Mouse (Mus musculus): ENCODE measurements at regions not wholly inside any gene's neighbourhood (a gene's known extent, or its start where the extent isn't known, plus 50 kb on each side); places are given as distances from the start of the nearest gene placed in this dataset.

DNA sequence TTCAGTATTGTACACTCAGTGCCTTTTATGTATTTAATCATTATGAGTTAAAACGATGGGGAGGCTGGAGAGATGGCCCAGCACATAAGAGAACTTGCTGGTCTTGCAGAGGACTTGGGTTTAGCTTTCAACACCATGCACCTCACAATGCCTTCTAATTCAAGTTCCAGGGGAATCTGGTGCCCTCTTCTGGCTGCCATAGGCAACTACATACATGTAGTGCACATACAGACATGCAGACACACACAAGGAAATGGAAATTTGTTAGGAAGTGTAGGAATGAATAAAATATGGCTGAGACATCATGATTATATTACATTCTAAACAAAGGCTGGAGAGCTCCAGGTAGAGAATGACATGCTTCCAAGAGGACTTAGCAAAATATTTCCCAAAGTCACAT lies 251.4 kb downstream of the Hivep2 start:
- DNase-seq (ENCODE audit: low read depth): no peak

DNA sequence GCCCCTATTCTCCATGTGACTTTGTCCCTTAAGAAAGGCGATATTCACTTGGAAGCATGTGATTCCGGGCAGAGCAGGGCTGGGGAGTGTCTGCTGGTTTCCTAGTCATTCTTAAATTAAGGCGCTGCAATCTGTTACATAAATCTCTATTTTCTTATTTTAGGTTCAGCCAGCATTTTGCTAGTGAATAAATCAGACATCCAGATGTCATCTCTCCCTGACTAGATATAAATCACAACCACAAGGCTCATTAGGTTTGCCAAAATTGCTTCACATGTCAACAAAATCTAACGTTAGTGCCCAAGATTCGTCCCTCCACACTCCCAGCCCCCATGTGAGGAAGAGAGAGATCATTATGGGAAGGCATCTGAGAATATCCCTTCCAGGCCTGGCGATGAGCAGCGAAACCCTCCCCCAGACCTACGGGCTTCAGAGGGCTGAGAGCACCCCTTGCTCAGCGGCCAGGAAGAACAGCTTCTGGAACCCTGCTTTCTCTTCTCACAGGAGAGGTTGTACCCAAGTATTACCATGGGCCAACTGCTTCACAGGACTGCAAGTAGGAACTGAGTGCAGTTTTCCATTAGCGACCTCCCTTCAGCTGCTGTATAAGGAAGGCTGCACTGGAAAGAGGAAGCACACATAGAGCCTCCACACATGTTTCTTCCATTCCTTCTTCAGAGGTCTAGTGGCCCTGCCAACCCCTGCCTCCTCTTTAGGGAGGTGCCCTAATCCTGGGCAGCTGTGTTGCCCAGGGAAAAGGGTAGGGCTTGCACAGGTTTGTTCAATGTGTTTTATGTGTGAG lies 250.5 kb downstream of the Hivep2 start:
- DNase-seq (ENCODE audit: low read depth): no peak

DNA sequence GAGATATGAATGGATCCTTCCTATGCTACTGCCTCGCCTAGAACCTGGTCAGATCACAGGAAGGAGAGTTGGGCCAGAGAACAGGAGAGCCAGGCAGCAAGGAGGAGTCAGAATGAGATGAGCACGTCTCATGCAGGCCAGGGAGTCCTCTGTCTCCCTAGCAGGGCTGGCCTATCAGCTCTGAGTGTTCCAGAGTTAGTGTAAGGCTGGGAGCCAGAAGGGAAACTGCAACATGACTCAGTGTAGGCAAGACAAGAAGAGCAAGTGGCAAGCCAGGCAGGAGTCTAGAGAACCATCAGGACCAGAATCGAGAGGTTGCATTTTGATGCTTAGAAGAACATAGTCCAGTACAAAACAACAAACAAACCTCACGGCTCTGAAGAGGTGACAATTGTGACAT lies 249.6 kb downstream of the Hivep2 start:
- DNase-seq (ENCODE audit: low read depth): no peak

DNA sequence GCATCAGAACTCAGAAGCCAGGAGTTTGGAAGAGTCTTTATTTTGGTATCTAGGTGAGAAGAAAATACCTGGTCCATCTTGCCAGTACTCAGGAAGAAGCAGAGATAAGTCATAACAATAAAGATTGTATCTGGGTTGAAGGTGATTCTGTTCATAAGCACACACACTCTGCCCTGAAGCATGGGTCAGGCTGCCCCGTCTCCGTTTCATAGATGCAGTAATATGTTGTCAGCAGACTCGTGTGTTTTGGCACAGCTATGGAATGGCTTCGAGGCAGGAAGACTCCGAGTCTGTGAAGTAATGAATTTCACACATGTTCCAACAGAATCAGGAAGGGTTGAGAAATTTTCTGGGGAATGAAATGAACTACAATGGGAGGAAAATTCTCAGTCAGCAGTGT lies 247.7 kb downstream of the Hivep2 start:
- no peak for DNase-seq (ENCODE audit: low read depth)

DNA sequence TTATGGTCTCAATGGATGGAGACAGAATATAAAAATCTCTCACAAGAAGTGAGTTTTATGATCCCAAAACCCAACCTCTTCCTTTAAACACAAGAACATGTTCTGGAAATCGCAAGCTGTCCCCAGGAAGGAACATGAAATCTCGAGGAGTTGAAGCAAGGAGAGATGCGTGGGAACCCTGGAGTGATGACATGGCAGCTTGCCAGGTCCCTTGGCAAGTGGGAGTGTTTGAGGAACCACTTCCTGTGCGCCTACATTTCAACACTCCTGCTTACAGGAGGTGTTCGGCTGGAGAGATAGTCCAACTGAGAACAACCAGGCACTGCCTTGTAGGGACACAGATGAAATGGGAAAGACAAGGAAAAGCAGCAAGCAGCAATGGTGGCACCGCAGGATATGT lies 246.1 kb downstream of the Hivep2 start:
- DNase-seq (ENCODE audit: low read depth): peak; percentile 24

DNA sequence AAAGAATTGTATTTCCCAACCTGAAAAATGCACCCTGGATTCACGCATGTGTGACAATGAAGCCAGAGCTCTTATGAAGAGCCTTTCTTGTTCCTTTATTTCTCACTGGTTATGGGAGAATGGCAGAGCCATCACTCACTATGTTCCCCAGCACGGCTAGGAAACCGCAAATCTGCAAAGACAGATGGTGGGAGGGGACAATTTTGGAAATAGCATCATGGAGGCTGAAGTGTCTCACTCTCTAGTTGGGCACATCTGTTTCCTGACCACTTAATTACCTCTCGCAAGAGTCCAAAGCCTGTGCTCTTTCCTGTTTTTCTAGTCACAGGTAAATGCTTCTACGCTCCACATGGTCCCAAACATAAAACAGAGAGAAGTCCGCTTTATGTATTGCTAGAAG lies 245.6 kb downstream of the Hivep2 start:
- DNase-seq (ENCODE audit: low read depth): peak; percentile 10

DNA sequence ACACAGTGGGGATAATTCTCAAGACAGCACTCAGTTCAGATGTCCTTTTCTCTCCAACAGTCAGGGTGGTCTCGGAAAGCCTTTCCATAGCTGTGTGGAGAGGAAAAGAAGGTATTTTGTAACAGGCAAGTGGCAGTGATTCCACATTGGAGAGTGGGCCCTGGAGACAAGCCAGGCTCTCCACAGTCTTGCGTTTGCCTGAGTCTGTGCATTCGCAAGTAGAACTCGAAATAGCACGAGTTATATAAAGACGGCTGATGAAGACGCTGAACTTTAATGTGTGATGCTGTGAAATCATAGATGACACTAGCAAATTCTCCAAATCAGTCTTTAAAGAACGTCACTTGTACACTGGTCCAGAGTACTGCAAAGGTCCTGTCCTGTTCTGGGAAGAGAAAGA lies 244.6 kb downstream of the Hivep2 start:
- no peak for DNase-seq (ENCODE audit: low read depth)

DNA sequence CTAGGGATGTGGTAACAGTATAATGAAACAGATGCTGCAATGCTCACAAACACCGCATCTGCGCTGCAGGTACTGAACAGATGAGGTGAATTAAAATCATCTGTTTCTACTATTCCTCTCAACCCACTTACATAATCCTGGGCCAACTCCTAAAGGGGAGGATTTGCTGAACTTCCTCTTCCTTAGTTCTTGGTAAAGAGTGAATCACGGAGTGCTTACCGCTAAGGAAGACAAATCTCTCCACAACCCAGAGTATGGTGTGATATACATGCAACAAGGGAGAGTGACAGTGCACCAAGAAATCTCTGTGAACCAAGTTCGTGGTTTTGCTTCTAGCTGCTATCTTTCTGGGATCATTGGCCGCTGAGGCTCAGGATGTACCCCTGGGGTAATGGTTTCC lies 244.2 kb downstream of the Hivep2 start:
- no peak for DNase-seq (ENCODE audit: low read depth)

DNA sequence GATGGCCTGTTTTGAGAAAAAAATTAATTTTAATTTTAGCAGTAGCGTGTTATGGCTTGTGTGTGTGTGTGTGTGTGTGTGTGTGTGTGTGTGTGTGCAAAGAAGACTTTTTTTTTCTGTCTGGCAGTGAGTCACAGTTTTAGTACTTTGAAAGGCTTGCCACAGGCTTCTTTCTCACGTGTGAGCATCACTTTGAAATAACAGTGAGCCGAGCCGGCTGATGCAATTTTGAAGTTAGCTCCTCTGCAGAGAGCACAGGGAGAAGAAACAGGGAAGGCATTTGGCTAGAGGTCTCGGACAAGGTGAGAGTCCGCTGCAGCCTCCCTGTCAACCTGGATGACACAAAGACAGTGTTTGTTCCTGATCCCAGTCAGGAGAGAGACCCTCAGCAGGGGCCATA lies 242.3 kb downstream of the Hivep2 start:
- DNase-seq (ENCODE audit: low read depth): peak; percentile 59

DNA sequence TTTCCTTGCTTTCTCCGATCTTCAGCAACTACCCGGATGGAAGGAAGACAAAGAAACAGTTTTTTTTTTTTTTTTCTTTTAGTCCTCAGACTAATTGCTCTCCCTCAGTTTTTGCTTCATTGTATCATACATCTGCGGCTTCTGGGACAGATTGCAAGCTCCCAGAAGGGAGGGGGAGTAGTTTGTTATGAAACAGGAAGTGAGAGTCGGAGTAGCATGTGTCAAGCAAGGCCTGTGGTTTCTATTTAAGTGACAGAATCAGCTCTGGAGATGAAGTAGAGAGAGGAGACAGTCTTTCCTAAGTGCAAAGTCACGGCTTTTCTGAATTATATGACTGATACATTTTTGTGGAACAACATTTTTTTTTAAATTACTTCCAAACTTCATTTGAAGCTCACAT lies 241.7 kb downstream of the Hivep2 start:
- DNase-seq (ENCODE audit: low read depth): peak; percentile 77

DNA sequence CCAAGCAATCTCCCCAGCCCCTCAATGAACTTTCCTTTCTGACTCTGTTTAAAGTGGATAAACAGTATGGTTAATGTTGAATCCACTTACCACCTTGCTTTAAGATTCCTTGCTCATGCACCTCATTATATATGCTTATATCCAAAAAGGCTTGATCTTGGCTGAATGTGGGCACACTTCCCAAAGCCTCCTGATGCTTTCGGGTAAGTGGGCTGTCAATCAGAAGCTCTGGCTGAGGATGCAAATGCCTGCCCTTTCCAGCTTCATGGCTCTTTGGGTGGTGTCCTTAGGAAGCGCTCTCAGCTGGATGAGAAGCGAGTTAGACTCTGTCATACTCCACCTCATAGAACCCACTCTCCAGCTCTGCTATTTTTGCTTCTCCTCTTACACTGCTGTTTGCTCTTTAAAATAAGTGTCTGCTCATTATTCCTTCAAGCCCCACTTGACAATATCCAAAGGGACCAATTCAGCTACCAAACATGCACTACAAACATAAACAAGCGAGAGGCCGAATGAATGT lies 241.2 kb downstream of the Hivep2 start:
- DNase-seq (ENCODE audit: low read depth): no peak

Measured in naive thymus-derived CD4-positive, alpha-beta T cell, adult 2 months (primary cell).